Mouse (Mus musculus) MEL (cell line): ENCODE measurements at regions not wholly inside any gene's neighbourhood (a gene's known extent, or its start where the extent isn't known, plus 50 kb on each side); places are given as distances from the start of the nearest gene placed in this dataset.

Source experiments
- DNase-seq: peaks from one replicate; pipeline ENCODE4 v3.0.0; 2011; ENCODE audit warnings: low read depth, low spot score
- H3K27ac ChIP-seq: 2 replicates; pipeline ENCODE4 v1.5.1; 2012; ENCODE audit warnings: low read depth, mild to moderate bottlenecking, control low read depth, low read length, moderate library complexity; ENCODE audit not compliant: control insufficient read depth
- H3K27me3 ChIP-seq, 2 experiments: fragments of 150-350 bp in 1 of 2; sonication (generic) in 1 of 2; 2 replicates each; pipeline ENCODE4 v1.6.1; 2012; ENCODE audit warnings: low read length in 2 of 2, mild to moderate bottlenecking in 2 of 2, improper control_type of control experiment in 1 of 2, moderate library complexity in 1 of 2; ENCODE audit not compliant: insufficient read depth in 2 of 2, control insufficient read depth in 1 of 2
- H3K36me3 ChIP-seq, 2 experiments: 2 replicates each; pipeline ENCODE4 v1.6.1; 2012 to 2014; ENCODE audit warnings: low read length in 2 of 2, improper control_type of control experiment in 1 of 2, inconsistent platforms in 1 of 2, mild to moderate bottlenecking in 1 of 2; ENCODE audit not compliant: insufficient read depth in 2 of 2, control insufficient read depth in 1 of 2
- H3K4me1 ChIP-seq, 2 experiments: fragments of 150-350 bp in 1 of 2; sonication (generic) in 1 of 2; 2 replicates each; pipeline ENCODE4 v1.6.1; 2012; ENCODE audit warnings: low read length in 2 of 2, improper control_type of control experiment in 1 of 2, mild to moderate bottlenecking in 1 of 2; ENCODE audit not compliant: insufficient read depth in 2 of 2, control insufficient read depth in 1 of 2
- H3K4me3 ChIP-seq, 2 experiments: fragments of 150-350 bp in 1 of 2; sonication (generic) in 1 of 2; 2 replicates each; pipeline ENCODE4 v1.5.1; 2012; ENCODE audit warnings: low read depth in 2 of 2, low read length in 2 of 2, mild to moderate bottlenecking in 2 of 2, moderate library complexity in 2 of 2, control low read depth in 1 of 2, improper control_type of control experiment in 1 of 2; ENCODE audit not compliant: control insufficient read depth in 1 of 2, insufficient read depth in 1 of 2
- H3K79me2 ChIP-seq: 2 replicates; pipeline ENCODE4 v1.6.1; 2012; ENCODE audit warnings: mild to moderate bottlenecking, low read length, moderate library complexity; ENCODE audit not compliant: control insufficient read depth, poor library complexity, insufficient read depth
- H3K9ac ChIP-seq: 2 replicates; pipeline ENCODE4 v1.6.1; 2012; ENCODE audit warnings: low read depth, mild to moderate bottlenecking, control low read depth, low read length, moderate library complexity; ENCODE audit not compliant: control insufficient read depth, poor library complexity, severe bottlenecking
- H3K9me3 ChIP-seq: fragments of 150-350 bp; sonication (generic); replicated peaks from 2 replicates; pipeline ENCODE4 v1.6.1; 2012; ENCODE audit warnings: mild to moderate bottlenecking, low read length, improper control_type of control experiment, moderate library complexity; ENCODE audit not compliant: insufficient read depth
- CHD2 ChIP-seq: IDR thresholded peaks from 2 replicates; pipeline ENCODE4 v1.6.1; 2011; ENCODE audit warnings: low read length, improper control_type of control experiment
- CTCF ChIP-seq, 3 experiments: IDR thresholded peaks in 2 of 3; conservative IDR thresholded peaks in 1 of 3; 2 replicates each; pipeline ENCODE4 v1.5.1; 2011 to 2012; ENCODE audit warnings: low read length in 3 of 3, low read depth in 2 of 3, mild to moderate bottlenecking in 2 of 3, improper control_type of control experiment in 1 of 3, inconsistent platforms in 1 of 3, mixed read lengths in 1 of 3, moderate library complexity in 1 of 3; ENCODE audit not compliant: control insufficient read depth in 1 of 3, insufficient read depth in 1 of 3, poor library complexity in 1 of 3, severe bottlenecking in 1 of 3
- ELF1 ChIP-seq: IDR thresholded peaks from 2 replicates; pipeline ENCODE4 v1.6.1; 2014; ENCODE audit warnings: low read depth, mild to moderate bottlenecking, inconsistent platforms, low read length, improper control_type of control experiment, moderate library complexity
- EP300 ChIP-seq, 2 experiments: IDR thresholded peaks; 2 replicates each; pipeline ENCODE4 v1.6.1; 2011; ENCODE audit warnings: improper control_type of control experiment in 2 of 2, low read length in 2 of 2, low read depth in 1 of 2, mild to moderate bottlenecking in 1 of 2
- ETS1 ChIP-seq: IDR thresholded peaks from 2 replicates; pipeline ENCODE4 v1.6.1; 2012; ENCODE audit warnings: low read depth, mild to moderate bottlenecking, inconsistent platforms, low read length, improper control_type of control experiment, moderate library complexity
- GATA1 ChIP-seq: IDR thresholded peaks from 2 replicates; pipeline ENCODE4 v1.6.1; 2011; ENCODE audit warnings: low read depth, low read length, improper control_type of control experiment
- HCFC1 ChIP-seq: IDR thresholded peaks from 2 replicates; pipeline ENCODE4 v1.6.1; 2012; ENCODE audit warnings: low read depth, mild to moderate bottlenecking, inconsistent platforms, low read length, improper control_type of control experiment, moderate library complexity
- KAT2A ChIP-seq: conservative IDR thresholded peaks from 2 replicates; pipeline ENCODE4 v1.6.1; 2012; ENCODE audit warnings: low read depth, low read length, improper control_type of control experiment, inconsistent platforms
- MAX ChIP-seq: IDR thresholded peaks from 2 replicates; pipeline ENCODE4 v1.6.1; 2011; ENCODE audit warnings: low read length, improper control_type of control experiment
- MAZ ChIP-seq: IDR thresholded peaks from 2 replicates; pipeline ENCODE4 v1.6.1; 2012; ENCODE audit warnings: low read depth, mild to moderate bottlenecking, inconsistent platforms, low read length, improper control_type of control experiment
- MYB ChIP-seq: IDR thresholded peaks from 2 replicates; pipeline ENCODE4 v1.6.1; 2011; ENCODE audit warnings: mild to moderate bottlenecking, low read depth, low read length, improper control_type of control experiment
- NELFE ChIP-seq: IDR thresholded peaks from 2 replicates; pipeline ENCODE4 v1.6.1; 2011; ENCODE audit warnings: low read depth, low read length, improper control_type of control experiment
- POLR2AphosphoS5 ChIP-seq: IDR thresholded peaks from 2 replicates; pipeline ENCODE4 v1.6.1; 2012; ENCODE audit warnings: low read depth, borderline replicate concordance, mild to moderate bottlenecking, inconsistent platforms, low read length, moderate library complexity, mixed read lengths
- SIN3A ChIP-seq: IDR thresholded peaks from 2 replicates; pipeline ENCODE4 v1.6.1; 2012; ENCODE audit warnings: low read length, improper control_type of control experiment, inconsistent platforms
- TAL1 ChIP-seq: IDR thresholded peaks from 2 replicates; pipeline ENCODE4 v1.6.1; 2012; ENCODE audit warnings: mild to moderate bottlenecking, inconsistent platforms, low read length, moderate library complexity, mixed read lengths
- TBP ChIP-seq: IDR thresholded peaks from 2 replicates; pipeline ENCODE4 v1.8.0; 2011; ENCODE audit warnings: low read depth, low read length, improper control_type of control experiment
- UBTF ChIP-seq: IDR thresholded peaks from 2 replicates; pipeline ENCODE4 v1.6.1; 2012; ENCODE audit warnings: low read depth, mild to moderate bottlenecking, inconsistent platforms, low read length, improper control_type of control experiment, moderate library complexity, borderline replicate concordance; ENCODE audit not compliant: insufficient read depth

DNA sequence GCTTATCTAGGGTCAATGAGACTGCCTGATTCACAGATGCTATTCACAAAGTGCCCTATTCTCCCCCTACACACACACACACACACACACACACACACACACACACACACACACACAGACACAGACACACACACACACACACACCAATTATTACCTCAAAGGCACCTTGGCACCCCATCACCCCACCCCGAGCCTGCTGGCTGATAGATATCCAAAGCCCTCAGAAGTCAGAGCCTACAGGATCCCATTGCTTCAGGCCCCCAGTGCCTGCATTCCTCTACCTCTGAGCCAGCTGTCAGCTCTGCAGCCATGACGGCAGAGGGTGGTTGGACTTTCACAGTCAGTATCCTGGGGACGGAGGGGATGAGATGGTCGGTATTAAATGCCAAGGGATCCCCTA is 75.8 kb upstream of the Nectin1 start:
- no peaks in the 10 kb centered on the region for H3K27me3 ChIP-seq
- TF ChIP-seq MYB (no peak), MAX (no peak), ELF1 (no peak), ETS1 (no peak), CTCF (IDR thresholded peaks at IDR 0.05 in 2 of 3, conservative IDR thresholded peaks at IDR 0.05 in 1 of 3; ENCODE audit: control insufficient read depth in 1 of 3, insufficient read depth in 1 of 3, low read depth in 2 of 3, low read length in 3 of 3, poor library complexity in 1 of 3, severe bottlenecking in 1 of 3) (no peak), EP300 (IDR thresholded peaks at IDR 0.05; ENCODE audit: low read depth in 1 of 2, low read length in 2 of 2) (no peak), MAZ (no peak), CHD2 (no peak)
- H3K4me3 ChIP-seq, result no peak overlapping the region
- no peaks in the 10 kb centered on the region for H3K4me1 ChIP-seq
- no peak overlapping the region for H3K9ac ChIP-seq
- no peaks in the 10 kb centered on the region for H3K9me3 ChIP-seq
- H3K79me2 ChIP-seq, result no peaks in the 10 kb centered on the region
- no peak for DNase-seq
- H3K36me3 ChIP-seq, result no peaks in the 10 kb centered on the region
- no peak overlapping the region for H3K27ac ChIP-seq

DNA sequence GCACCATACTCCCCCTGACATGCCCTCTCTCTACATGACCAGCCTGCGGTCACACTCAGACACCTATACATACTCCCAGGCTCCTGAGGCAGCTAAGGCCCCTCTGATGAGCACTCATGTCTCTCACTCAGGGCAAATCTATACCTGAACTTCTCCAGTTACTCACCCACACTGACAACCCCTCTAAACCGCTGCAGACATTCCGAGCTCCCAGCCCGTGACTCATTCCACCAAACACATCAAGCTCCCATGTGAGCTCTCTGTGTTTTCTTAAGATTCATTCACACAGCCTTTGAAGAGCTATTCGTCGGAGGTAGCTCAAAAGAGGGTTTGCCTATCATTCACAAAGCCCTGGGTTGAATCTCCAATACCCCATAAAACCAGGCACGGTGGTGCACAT is 75.1 kb upstream of the Nectin1 start:
- Histone ChIP-seq H3K36me3 (no peaks in the 10 kb centered on the region), H3K9ac (no peak overlapping the region), H3K27ac (no peak overlapping the region), H3K4me3 (no peak overlapping the region), H3K27me3 (no peaks in the 10 kb centered on the region), H3K79me2 (no peaks in the 10 kb centered on the region), H3K4me1 (no peaks in the 10 kb centered on the region), H3K9me3 (no peaks in the 10 kb centered on the region)
- DNase-seq, result no peak
- TF ChIP-seq MYB (no peak), MAZ (no peak), GATA1 (no peak), TAL1 (no peak), UBTF (no peak), KAT2A (no peak), CTCF (IDR thresholded peaks at IDR 0.05 in 2 of 3, conservative IDR thresholded peaks at IDR 0.05 in 1 of 3; ENCODE audit: control insufficient read depth in 1 of 3, insufficient read depth in 1 of 3, low read depth in 2 of 3, low read length in 3 of 3, poor library complexity in 1 of 3, severe bottlenecking in 1 of 3) (no peak), SIN3A (no peak), HCFC1 (no peak), TBP (no peak)

DNA sequence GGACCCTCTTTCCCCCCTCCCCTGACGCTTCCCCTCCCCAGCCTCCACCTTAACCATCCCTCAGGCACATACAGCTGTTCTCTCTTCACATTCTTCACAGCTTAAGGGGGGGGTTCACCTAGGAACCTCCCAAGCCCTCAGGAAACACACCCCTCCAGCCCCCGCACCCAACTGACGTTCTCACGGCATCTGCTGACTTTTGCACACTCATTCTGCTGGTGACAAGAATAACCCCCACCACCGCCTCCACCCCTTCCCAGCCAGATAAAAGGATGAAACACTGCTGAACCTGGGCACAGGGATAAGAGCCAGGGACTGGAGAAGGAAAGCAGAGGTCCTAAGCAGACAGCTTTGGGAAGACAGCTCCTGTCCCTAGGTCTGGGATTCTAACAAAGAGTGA is 73.2 kb upstream of the Nectin1 start:
- no peak overlapping the region for H3K4me3 ChIP-seq
- no peak overlapping the region for H3K9ac ChIP-seq
- no peaks in the 10 kb centered on the region for H3K9me3 ChIP-seq
- no peaks in the 10 kb centered on the region for H3K36me3 ChIP-seq
- DNase-seq, result no peak
- no peaks in the 10 kb centered on the region for H3K27me3 ChIP-seq
- H3K27ac ChIP-seq, result no peak overlapping the region
- TF ChIP-seq TAL1, result no peak
- TF ChIP-seq POLR2AphosphoS5, result no peak
- TF ChIP-seq HCFC1, result no peak
- TF ChIP-seq NELFE, result no peak
- TF ChIP-seq, all 39 proteins: peak for 0
- H3K4me1 ChIP-seq, result no peaks in the 10 kb centered on the region
- H3K79me2 ChIP-seq, result no peaks in the 10 kb centered on the region
